Mouse (Mus musculus): ENCODE data around the gene Irf5.

The Irf5 gene

GRCm38 (mm10) chr6:29526281-29527251, at the start of gene Irf5:
TSS of gene Irf5 (plus strand) at chr6:29526625.
- in situ Hi-C loops (cut with MseI, MboI) = no loop called here

GRCm38 (mm10) chr6:29482691-29483090, 43.7 kb upstream of the Irf5 start:
- in situ Hi-C loops (cut with MseI, MboI) = no loop called here

DNA sequence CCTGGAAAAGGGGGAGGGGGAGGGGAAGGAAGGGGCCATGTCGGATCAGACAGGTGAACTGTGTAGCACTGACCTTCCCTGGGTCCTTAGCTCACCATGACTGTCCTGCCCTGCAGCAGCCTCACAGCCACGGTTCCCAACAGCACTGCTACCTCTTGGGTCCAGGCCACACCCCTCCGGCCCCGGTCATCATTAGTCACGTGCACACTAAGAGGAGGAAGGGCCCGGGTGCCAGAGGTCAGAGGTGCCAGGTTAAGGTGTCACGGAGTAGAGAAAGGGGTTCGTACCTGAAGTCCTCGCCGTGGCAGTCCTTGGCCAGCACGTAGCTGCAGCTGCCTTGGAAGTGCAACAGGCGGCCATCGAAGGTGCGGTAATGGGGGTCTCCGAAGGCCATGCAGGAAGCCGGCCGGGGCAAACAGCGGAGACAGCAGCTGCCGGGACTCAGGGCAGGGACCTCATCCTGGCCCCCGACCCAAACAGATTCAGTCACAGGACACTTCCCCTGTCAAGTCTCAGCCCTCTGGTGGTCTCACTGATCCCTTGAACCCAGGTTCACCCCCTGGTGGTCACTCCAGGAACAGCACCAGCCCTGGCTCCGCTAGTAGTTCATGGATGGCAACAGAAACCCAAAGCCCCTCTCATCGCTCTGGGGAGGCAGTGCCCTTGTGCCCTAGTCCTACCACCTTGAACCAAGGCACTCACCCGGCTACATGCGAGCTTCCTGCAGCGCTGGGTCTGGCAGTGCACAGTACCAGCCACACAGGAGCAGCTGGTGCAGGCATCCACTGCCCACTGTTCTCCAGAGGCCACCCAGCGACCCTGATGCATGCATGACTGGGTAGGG, 41.5 kb upstream of the Irf5 start:
- in situ Hi-C loops (cut with MseI, MboI) = no loop called here

- in situ Hi-C loops (cut with MseI, MboI) = no loop called here
These were observed 40.5 kb upstream of the Irf5 start for GRCm38 (mm10) chr6:29485951-29486350.

DNA sequence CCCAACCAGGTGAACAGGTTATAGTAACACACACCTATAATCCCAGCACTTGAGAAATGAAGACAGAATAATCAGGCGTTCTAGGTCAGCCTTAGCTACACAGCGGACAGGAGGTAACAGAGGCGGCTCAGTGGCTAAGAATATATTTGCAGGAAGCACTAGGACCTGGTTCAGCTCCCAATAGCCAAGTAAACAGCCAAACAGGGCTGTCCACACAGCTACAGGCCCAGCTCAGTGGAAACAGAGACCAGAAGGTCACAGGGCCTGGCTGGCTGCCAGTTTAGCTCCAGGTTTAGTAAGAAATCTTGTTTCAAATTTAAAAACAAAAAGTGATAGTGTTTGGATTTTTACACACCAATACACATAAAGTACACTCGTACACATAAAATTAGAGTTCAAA, 32.3 kb upstream of the Irf5 start:
- in situ Hi-C loops (cut with MseI, MboI) = no loop called here

DNA sequence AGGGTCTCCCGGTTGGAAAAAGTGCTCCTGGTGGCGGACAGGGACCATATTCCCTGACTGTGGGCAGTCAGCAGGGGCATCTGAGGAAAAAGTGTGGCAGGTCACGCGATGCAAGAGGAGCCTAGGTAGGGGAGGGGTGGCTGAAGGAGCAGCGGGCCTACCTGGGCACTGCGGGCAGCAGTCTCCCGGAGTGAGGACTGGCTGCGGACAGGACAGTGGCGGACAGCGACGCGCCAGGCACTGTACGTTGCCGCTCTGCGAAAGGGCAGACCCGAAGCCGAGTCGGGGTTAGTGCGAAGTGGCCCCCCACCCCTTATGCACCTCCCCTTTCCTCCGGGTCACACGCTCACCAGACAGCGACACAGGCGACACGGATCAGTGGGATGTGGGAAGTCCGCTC, 30.2 kb upstream of the Irf5 start:
- in situ Hi-C loops (cut with MseI, MboI) = no loop called here

DNA sequence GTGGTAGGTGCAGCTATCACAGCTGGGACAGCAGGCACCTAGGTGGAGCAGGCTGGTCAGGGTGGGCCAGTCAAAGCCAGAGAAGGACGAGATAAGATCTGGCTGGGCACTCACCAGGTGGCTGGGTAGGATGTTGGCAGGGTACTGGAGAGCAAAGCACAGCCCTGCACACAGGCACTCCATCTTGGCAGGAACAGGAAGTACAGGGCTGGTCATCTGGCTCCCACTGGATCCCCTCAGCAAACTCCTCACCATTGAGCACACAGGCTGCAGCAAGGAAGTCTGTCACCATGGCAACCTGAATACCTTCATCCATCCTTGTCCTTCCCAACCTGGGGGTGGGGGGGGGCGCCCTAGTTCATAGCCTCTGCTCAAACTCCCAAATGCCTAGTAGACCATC, 28.6 kb upstream of the Irf5 start:
- in situ Hi-C loops (cut with MseI, MboI) = no loop called here

DNA sequence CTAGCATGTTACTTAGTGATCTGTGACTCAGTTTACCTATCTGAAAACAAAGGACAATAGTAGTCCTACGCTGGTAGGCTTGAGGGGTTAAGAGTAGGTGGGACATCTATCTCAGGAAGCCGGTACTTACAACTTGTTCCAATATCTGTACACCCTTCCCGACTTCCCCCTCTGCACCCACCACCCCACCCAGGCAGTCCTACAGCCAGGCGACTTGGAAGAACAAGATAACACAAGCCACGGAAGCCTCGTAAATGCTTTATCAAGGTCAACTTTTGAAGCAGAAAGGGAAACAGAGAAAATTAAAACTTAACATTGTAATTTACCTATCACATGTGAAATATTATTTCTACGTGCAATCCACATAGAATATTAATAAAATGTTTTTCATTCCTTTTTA, 26.2 kb upstream of the Irf5 start:
- in situ Hi-C loops (cut with MseI, MboI) = no loop called here

GRCm38 (mm10) chr6:29500810-29501209, 25.6 kb upstream of the Irf5 start:
- in situ Hi-C loops (cut with MseI, MboI) = no loop called here

DNA sequence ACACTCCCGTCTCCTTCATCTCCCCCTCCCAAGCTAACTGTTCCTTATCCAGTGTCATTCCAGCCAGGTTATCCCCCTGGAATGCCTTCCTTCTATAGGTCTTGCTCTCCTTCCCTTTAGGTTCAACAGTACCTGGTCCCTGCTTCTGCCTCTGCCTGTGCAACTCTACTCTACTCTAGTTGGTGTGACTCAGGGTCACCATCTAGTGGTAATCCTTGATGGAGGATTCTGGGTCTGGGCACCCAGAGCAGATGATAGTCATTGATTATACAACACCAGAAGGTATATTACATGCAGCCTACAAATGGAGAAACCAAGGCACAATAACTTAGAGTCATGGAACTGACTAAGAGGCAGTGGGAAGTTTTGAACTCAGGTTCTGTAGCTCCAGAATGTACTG, 24.8 kb upstream of the Irf5 start:
- in situ Hi-C loops (cut with MseI, MboI) = no loop called here

DNA sequence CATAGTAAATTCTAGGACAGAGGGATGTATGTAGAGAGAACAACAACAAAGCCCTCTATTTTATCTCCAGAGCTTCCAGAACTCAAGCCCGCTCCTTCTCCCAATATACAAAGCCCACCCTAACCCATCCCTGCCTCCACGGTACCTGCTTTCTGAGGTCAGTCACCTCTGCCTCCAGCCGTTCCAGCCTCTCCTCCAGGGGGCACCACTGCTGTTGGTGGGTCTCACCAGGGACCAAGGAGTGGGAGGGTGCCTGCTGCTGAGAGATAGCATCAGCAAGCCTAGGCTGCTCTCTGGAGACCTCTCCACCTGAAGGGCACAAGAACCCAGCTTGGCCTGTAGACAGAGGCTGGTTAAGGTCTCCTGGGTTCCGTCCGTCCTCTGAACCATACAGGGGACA, 20.9 kb upstream of the Irf5 start:
- in situ Hi-C loops (cut with MseI, MboI) = no loop called here

DNA sequence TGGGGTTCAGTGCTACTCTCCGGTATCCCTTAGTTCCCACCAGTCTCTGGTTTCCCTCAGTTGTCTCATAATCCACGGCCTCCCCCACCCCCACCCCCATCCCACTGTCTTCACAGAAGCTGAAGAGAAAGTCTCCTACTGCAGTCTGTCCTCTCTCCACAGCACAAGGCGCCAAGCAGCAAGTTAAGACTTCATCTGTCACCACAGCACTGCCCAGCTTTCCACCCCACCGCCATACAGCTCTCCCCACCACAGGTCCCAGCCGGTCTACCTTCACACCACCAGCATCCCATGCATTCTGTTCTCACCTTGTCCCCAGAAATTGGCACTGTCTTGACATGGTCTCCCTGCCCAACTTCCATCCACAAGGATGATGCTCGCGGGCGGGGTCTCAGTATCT, 19.6 kb upstream of the Irf5 start:
- in situ Hi-C loops (cut with MseI, MboI) = no loop called here

DNA sequence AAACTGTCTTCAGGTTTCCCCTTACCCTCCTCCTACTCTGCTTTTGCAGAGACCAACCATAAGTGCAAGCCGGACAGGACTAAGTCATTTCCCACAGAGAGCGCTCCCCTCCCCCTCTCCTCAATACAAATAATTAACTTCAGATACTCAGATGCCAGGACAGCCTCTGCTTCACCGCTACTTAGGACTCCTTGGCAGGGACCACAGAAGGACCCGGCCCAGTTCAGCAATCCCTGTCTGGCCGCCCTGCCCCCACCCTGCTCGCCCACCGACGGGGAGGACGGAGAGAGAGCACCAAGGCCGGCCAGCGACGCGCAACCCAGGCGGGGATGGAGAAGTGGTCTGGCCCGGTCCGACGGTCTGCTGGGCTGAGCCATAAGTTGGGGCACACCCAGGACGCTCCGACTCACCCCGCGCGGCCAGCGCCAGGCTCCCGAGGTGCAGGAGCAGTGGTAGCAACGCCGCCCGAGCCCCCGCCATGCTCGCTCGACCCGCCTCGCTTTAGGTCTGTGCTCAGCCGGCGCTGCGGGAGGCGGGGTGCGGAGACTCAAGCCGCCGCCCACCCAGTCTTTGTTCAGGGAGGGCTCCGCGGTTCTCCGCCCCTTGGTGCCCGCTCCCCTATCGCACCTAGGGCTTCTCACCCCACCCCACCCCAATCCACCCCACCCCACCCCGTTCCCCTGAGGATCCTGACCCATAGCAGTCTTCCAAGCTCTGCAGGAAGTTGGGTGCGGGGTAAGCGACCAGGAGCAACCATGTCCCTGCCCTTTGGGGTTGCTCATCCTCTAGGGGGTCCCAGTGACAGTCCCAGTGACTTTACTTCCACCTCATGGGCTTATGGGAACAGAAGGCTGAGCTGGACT, 18.7 kb upstream of the Irf5 start, which contains the start of gene Kcp:
Gene Kcp, minus strand, starts transcription at position 506 of the 863 bp plus-strand sequence.
- in situ Hi-C loops (cut with MseI, MboI) = no loop called here

DNA sequence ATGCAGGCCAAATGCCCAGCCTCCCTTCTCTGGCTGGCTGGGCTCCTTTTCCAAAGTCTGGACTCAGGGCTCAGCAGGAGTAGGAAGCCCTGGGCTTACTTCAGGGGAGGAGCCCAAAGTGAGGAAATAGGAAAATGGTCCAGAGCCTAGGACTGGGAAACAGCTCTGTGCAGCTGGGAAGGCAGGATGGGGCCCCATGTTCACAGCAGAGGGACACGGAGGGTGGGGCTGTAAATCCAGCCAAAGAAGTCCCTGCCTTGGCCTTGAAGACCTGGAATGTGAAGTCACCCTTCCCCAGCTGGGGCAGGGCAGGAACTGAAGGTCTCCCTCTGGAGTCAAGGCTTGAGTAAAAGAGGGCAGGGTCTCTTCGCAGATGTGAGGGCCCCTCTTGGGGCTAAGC, 17.3 kb upstream of the Irf5 start:
- in situ Hi-C loops (cut with MseI, MboI) = no loop called here

- in situ Hi-C loops (cut with MseI, MboI) = no loop called here
These were observed 13.1 kb upstream of the Irf5 start for GRCm38 (mm10) chr6:29513284-29513683.

- in situ Hi-C loops (cut with MseI, MboI) = no loop called here
These were observed 9.3 kb upstream of the Irf5 start for GRCm38 (mm10) chr6:29517139-29517538.

GRCm38 (mm10) chr6:29522626-29523300, 3.7 kb upstream of the Irf5 start:
- in situ Hi-C loops (cut with MseI, MboI) = no loop called here

- in situ Hi-C loops (cut with MseI, MboI) = no loop called here
These were observed 3.0 kb upstream of the Irf5 start for GRCm38 (mm10) chr6:29523301-29524033.

DNA sequence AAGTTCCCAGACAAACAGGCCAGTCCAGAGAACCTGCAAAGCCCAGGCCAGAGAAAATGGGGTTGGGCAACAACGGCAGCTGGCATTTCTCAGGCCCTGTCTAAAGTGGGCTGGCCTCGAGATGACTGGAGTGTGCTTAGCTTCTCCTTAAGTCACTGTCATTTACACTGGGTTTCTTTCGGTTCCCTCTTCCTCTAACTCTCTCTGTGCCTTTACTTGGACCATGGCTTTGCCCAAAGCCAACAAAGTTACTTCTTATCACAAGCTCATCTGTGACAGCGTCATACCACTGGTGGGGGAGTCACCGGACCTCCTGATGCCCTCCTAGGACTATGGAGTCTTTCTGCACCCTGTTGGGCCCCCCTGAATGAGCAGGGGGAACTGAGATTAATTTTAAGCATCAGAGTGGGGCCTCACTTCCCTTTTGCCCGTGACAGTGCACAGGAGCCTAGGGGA, 2.4 kb upstream of the Irf5 start:
- in situ Hi-C loops (cut with MseI, MboI) = no loop called here

DNA sequence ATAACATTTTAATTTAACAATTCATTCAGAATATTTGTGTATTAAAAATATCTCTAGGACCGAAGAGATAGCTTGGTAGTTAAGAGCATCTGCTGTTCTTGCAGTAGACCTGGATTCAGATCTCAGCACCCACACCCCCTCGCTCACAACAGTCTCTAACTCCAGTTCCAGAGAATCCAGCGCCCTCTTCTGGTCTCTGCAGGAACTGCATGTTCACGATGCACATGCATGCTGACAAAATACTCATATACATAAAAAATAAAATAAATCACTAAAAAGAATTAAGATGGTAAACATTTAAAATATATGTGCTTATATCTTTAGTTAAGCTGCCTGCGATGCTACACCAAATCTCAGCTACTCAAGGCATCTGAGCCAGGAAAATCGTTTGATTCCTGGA, 1.2 kb upstream of the Irf5 start:
- in situ Hi-C loops (cut with MseI, MboI) = no loop called here

Measured in mouse trophoblast stem cell (cell line).